Comparison of ENCODE assay signal across 27 mouse cellular contexts in genomic region chr7:25465010-25465409, GRCm38 (mm10). TPM values are rescaled to one million over a fixed set of nuclear protein-coding genes. Genes with fewer than 3 reads are reported as not detected.
DNase-seq lines count a peak whose midpoint lies in the region; ATAC-seq and TF ChIP-seq lines count a peak whose summit lies in the region.
"Had no signal": no experiment of that assay in that cellular context is flagged by ENCODE, and none has a peak within 500 bp of the region (broad histone marks: within the 10 kb centered on the region; RNA-seq: fewer than 3 reads in every experiment).

No protein-coding gene starts in this region.

- 58% methylated on average over 1 of the region's 1 CpGs for WGBS in heart, embryonic 10.5 days
- 72% methylated on average over 1 of the region's 1 CpGs for WGBS in heart, adult 2 months
- 72% methylated on average over 1 of the region's 1 CpGs for WGBS in midbrain, embryonic 11.5 days
- 75% methylated on average over 1 of the region's 1 CpGs for WGBS in midbrain, embryonic 16.5 days
- WGBS in small intestine, adult 2 months = 76% methylated on average over 1 of the region's 1 CpGs

- peak; percentile 68 for DNase-seq in heart, adult 11 months
- no peak for DNase-seq in heart, postnatal 10 days
- DNase-seq in heart, embryonic 10.5 days (ENCODE audit: low spot score) = peak; percentile 31
- no peak for DNase-seq in heart, adult 2 months
- DNase-seq in midbrain, embryonic 11.5 days (ENCODE audit: low spot score, missing footprints) = peak; percentile 59
- no peak for DNase-seq in gastrocnemius, postnatal 14 days
- DNase-seq: adrenal gland, adult 2 months; adrenal gland, adult 8-10 months; adrenal gland, postnatal 10 days; adrenal gland, postnatal 14 days; adrenal gland, postnatal 25 days; adrenal gland, postnatal 36 days; B cell, adult 2 months; cerebellum, adult 11 months; cerebellum, adult 11-12 months had no signal

- intact Hi-C loops in heart, postnatal 10 days (cut with DNase I) = no loop called here
- intact Hi-C loops in heart, adult 2 months (cut with DNase I) = no loop called here
- intact Hi-C loops in gastrocnemius, postnatal 14 days (cut with DNase I; ENCODE audit: low total_unique reads) = no loop called here

- no peak for TF ChIP-seq EP300 in heart, adult 2 months (IDR thresholded peaks at IDR 0.05; ENCODE audit: insufficient read depth, low read depth, low read length)

- no peaks in the 10 kb centered on the region for H3K79me2 ChIP-seq in heart, adult 2 months (replicated peaks; ENCODE audit: control insufficient read depth, insufficient read depth, low read length)

- H3K27me3 ChIP-seq in heart, embryonic 10.5 days (ENCODE audit: insufficient read depth, poor library complexity, severe bottlenecking) = no peaks in the 10 kb centered on the region
- no peaks in the 10 kb centered on the region for H3K27me3 ChIP-seq in heart, adult 2 months (ENCODE audit: control insufficient read depth, insufficient read depth, low read length)
- no peaks in the 10 kb centered on the region for H3K27me3 ChIP-seq in midbrain, embryonic 11.5 days (ENCODE audit: control insufficient read depth, insufficient read depth, low read length)
- no peaks in the 10 kb centered on the region for H3K27me3 ChIP-seq in midbrain, embryonic 16.5 days (ENCODE audit: control insufficient read depth, insufficient read depth, low read depth, low read length)
- no peaks in the 10 kb centered on the region for H3K27me3 ChIP-seq in small intestine, adult 2 months (ENCODE audit: control insufficient read depth, insufficient read depth, low read length)
- H3K27me3 ChIP-seq: CH12.LX, Patski had no signal

- no peaks in the 10 kb centered on the region for H3K36me3 ChIP-seq in heart, embryonic 10.5 days
- H3K36me3 ChIP-seq in heart, adult 2 months (ENCODE audit: control insufficient read depth, insufficient read depth, low read length) = no peaks in the 10 kb centered on the region
- H3K36me3 ChIP-seq in midbrain, embryonic 11.5 days (ENCODE audit: control insufficient read depth, insufficient read depth, low read length) = no peaks in the 10 kb centered on the region
- H3K36me3 ChIP-seq in midbrain, embryonic 16.5 days (ENCODE audit: control insufficient read depth, insufficient read depth, low read length) = no peaks in the 10 kb centered on the region
- H3K36me3 ChIP-seq in small intestine, adult 2 months (ENCODE audit: control insufficient read depth, insufficient read depth, low read length) = peaks cover 26% of the 10 kb centered on the region
- H3K36me3 ChIP-seq: G1E had no signal

- TF ChIP-seq POLR2A in heart, adult 2 months (IDR thresholded peaks at IDR 0.05; ENCODE audit: insufficient read depth, low read depth, low read length) = no peak
- TF ChIP-seq POLR2A in small intestine, adult 2 months (IDR thresholded peaks at IDR 0.05; ENCODE audit: low read depth, low read length) = no peak

- no peak overlapping the region for H3K27ac ChIP-seq in heart, embryonic 10.5 days
- no peak overlapping the region for H3K27ac ChIP-seq in heart, adult 2 months
- H3K27ac ChIP-seq in midbrain, embryonic 11.5 days (ENCODE audit: low read depth, low read length) = no peak overlapping the region
- H3K27ac ChIP-seq in midbrain, embryonic 16.5 days (ENCODE audit: low read length) = no peak overlapping the region
- peak overlapping the region; percentile 49 for H3K27ac ChIP-seq in small intestine, adult 2 months (ENCODE audit: insufficient read depth, low read depth, low read length)

- H3K4me1 ChIP-seq in heart, embryonic 10.5 days = no peaks in the 10 kb centered on the region
- H3K4me1 ChIP-seq in heart, adult 2 months (ENCODE audit: control insufficient read depth, insufficient read depth, low read length) = no peaks in the 10 kb centered on the region
- H3K4me1 ChIP-seq in midbrain, embryonic 11.5 days (ENCODE audit: control insufficient read depth, insufficient read depth, low read length) = no peaks in the 10 kb centered on the region
- no peaks in the 10 kb centered on the region for H3K4me1 ChIP-seq in midbrain, embryonic 16.5 days (ENCODE audit: control insufficient read depth, insufficient read depth, low read length)
- H3K4me1 ChIP-seq in small intestine, adult 2 months (ENCODE audit: control insufficient read depth, insufficient read depth, insufficient read length, low read length) = peaks cover 7% of the 10 kb centered on the region; the same call in 1 of the 2 replicates

- no peak overlapping the region for H3K4me3 ChIP-seq in heart, embryonic 10.5 days
- no peak overlapping the region for H3K4me3 ChIP-seq in heart, adult 2 months
- H3K4me3 ChIP-seq in midbrain, embryonic 11.5 days (ENCODE audit: low read depth, low read length) = no peak overlapping the region
- H3K4me3 ChIP-seq in midbrain, embryonic 16.5 days (ENCODE audit: low read depth, low read length) = no peak overlapping the region
- H3K4me3 ChIP-seq in small intestine, adult 2 months (ENCODE audit: low read depth, low read length) = no peak overlapping the region

- no peak overlapping the region for H3K9ac ChIP-seq in heart, adult 2 months (ENCODE audit: low read depth, low read length)
- H3K9ac ChIP-seq in midbrain, embryonic 11.5 days (ENCODE audit: low read length) = no peak overlapping the region
- H3K9ac ChIP-seq in midbrain, embryonic 16.5 days (ENCODE audit: low read depth, low read length) = no peak overlapping the region

- no peak for ATAC-seq in midbrain, embryonic 11.5 days (ENCODE audit: low FRiP score)
- ATAC-seq in midbrain, embryonic 16.5 days = no peak
- ATAC-seq: activated CD4-positive, CD25-positive, alpha-beta regulatory T cell, adult 4 months; CD4-positive, CD25-positive, alpha-beta regulatory T cell, adult 4 months; Patski had no signal

- H3K9me3 ChIP-seq in heart, embryonic 10.5 days = no peaks in the 10 kb centered on the region
- no peaks in the 10 kb centered on the region for H3K9me3 ChIP-seq in midbrain, embryonic 11.5 days (ENCODE audit: control insufficient read depth, low read length)
- H3K9me3 ChIP-seq in midbrain, embryonic 16.5 days (replicated peaks; ENCODE audit: control insufficient read depth, low read length, poor library complexity, severe bottlenecking) = no peaks in the 10 kb centered on the region
- H3K9me3 ChIP-seq: G1E had no signal

- no peak for TF ChIP-seq CTCF in heart, adult 2 months (IDR thresholded peaks at IDR 0.05)
- no peak for TF ChIP-seq CTCF in small intestine, adult 2 months (IDR thresholded peaks at IDR 0.05; ENCODE audit: extremely low read depth, insufficient read length, insufficient replicate concordance, low read depth, low read length)

- H3K4me2 ChIP-seq in midbrain, embryonic 11.5 days = no peak overlapping the region
- no peak overlapping the region for H3K4me2 ChIP-seq in midbrain, embryonic 16.5 days (ENCODE audit: low read length)

RNA-seq across cellular contexts. Expression of gene Ceacam1, which starts 12.4 kb away (rescaled TPM):
- 10 to 100 TPM; 15.0 to 15.6 TPM for total RNA-seq in heart, postnatal 10 days (2021)
- polyA plus RNA-seq in heart, embryonic 10.5 days (2016; fragmentation: Nextera tagmentation; extraction: Ambion mirVana) = 1.3 and 1.6 TPM in 2 replicates
- 10 to 100 TPM; 13.5 to 14.6 TPM for total RNA-seq in heart, adult 2 months (2021)
- 9.8 and 17.3 TPM in 2 replicates for polyA plus RNA-seq in heart, adult 2 months (2012; rRNA removed)
- 0.45 and 0.54 TPM in 2 replicates for polyA plus RNA-seq in midbrain, embryonic 11.5 days (2014; fragmentation: Nextera tagmentation; extraction: Ambion mirVana)
- 0.42 and 0.87 TPM in 2 replicates for polyA plus RNA-seq in midbrain, embryonic 16.5 days (2015; fragmentation: Nextera tagmentation; extraction: Ambion mirVana)
- polyA plus RNA-seq in small intestine, adult 2 months (2012; rRNA removed) = 133 and 320 TPM in 2 replicates
- total RNA-seq in gastrocnemius, postnatal 14 days (2021) = 1 to 10 TPM; 5.1 to 6.4 TPM
- polyA plus RNA-seq: G1E had no signal

RNA-seq across cellular contexts. Expression of gene Cxcl17, which starts 52.3 kb away (rescaled TPM):
- not detected for total RNA-seq in heart, postnatal 10 days (2021)
- polyA plus RNA-seq in heart, embryonic 10.5 days (2016; fragmentation: Nextera tagmentation; extraction: Ambion mirVana) = 0.32 and 0.36 TPM in 2 replicates
- not detected for total RNA-seq in heart, adult 2 months (2021)
- 8.1 TPM in 1 of 2 replicates, not detected in the other for polyA plus RNA-seq in heart, adult 2 months (2012; rRNA removed)
- 0.18 and 0.22 TPM in 2 replicates for polyA plus RNA-seq in midbrain, embryonic 11.5 days (2014; fragmentation: Nextera tagmentation; extraction: Ambion mirVana)
- 0.48 and 1.0 TPM in 2 replicates for polyA plus RNA-seq in midbrain, embryonic 16.5 days (2015; fragmentation: Nextera tagmentation; extraction: Ambion mirVana)
- polyA plus RNA-seq in small intestine, adult 2 months (2012; rRNA removed) = 3.8 TPM in 1 of 2 replicates, not detected in the other
- not detected for total RNA-seq in gastrocnemius, postnatal 14 days (2021)
- total RNA-seq: adrenal gland, adult 18-20 months; adrenal gland, adult 2 months; adrenal gland, adult 8-10 months; adrenal gland, postnatal 10 days; adrenal gland, postnatal 14 days; adrenal gland, postnatal 25 days; adrenal gland, postnatal 36 days; adrenal gland, postnatal 4 days; CH12.LX; G1E; MEL had no signal
- polyA plus RNA-seq: activated CD4-positive, CD25-positive, alpha-beta regulatory T cell, adult 4 months; adrenal gland, adult 2 months; brain, embryonic 14.5 days; C2C12; CD4-positive, CD25-positive, alpha-beta regulatory T cell, adult 4 months; G1E had no signal

Comparison
In these comparisons a context has a peak if more than half of its experiments do, and no peak if none do; other contexts are left out.
1. DNase-seq: peak in heart, adult 11 months (single experiment), heart, embryonic 10.5 days (single experiment) and midbrain, embryonic 11.5 days (single experiment); none in heart, postnatal 10 days (0 of 2), heart, adult 2 months (0 of 2) and gastrocnemius, postnatal 14 days (single experiment).